Mouse (Mus musculus) embryo, embryonic 10 days (tissue): Measurements from ENCODE around the gene Map4k4.

Experiments
- DNase-seq: peaks from one replicate; pipeline ENCODE4 v3.0.0-alpha.2; 2015; ENCODE audit warnings: low spot score

Map4k4 gene

DNA sequence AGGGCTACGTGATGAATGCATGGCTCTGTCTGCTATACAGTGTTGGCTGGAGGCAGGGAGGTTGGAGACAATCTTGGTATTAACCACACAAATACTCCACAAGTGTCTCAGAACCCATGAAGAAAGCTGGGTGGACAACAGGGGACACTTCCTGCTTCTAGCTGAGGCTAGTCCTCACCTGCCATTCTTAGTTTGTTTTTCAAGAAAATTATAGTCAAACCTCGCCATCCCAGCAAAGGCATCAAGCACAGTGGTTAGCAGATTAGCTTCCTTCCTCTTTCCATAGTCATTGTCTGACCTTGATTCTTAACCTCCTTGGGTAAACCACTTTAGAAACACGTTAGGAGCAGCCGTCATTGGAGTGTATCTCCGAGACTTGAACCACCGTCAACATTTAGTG lies 145.0 kb downstream of the Map4k4 start:
- DNase-seq: no peak

- DNase-seq: no peak
Measured at GRCm38 (mm10) chr1:40046600-40046999, 145.9 kb downstream of the Map4k4 start.

GRCm38 (mm10) chr1:40051157-40051556 lies 150.4 kb downstream of the Map4k4 start:
- no peak for DNase-seq

DNA sequence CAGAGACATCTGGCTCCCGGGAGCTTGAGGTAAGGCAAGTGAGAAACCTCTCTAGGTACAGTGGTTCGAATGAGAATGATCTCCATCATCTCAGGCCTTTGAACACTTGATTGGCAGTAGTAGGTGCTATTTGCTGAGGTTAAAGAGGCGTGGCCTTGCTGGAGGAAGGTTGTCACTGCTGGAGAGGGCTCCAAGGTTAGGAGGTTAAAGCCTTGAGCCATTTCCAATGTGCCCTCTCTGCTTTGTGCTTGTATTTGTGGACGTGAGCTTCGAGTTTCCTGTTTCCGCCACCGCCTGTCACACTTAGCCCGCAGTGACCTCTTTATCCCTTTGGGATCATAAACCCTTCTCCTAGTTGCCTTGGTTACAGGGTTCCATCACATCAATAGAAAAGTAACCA lies 151.4 kb downstream of the Map4k4 start:
- peak; percentile 27 for DNase-seq

DNA sequence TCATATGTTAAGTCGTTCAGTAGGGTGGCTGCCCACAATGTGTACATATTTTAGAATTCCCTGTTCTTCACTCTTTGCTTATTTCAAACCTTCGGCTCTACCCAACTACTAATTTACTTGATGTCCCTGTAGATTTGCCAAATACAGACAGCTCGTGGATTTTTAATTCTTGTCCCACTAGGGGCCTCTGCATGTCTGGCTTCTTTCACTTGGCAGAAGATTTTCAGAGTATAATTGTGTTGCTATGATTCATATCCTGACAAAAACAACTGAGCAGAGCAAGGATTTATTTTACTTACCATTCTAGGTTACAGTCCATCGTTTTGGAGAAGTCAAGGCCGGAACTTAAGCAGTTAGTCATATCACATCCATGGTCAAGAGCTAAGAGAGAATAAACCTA lies 152.4 kb downstream of the Map4k4 start:
- no peak for DNase-seq

GRCm38 (mm10) chr1:40055051-40055450 lies 154.3 kb downstream of the Map4k4 start:
- DNase-seq: no peak

- DNase-seq: no peak
Measured at GRCm38 (mm10) chr1:40055963-40056362, 155.2 kb downstream of the Map4k4 start.

DNA sequence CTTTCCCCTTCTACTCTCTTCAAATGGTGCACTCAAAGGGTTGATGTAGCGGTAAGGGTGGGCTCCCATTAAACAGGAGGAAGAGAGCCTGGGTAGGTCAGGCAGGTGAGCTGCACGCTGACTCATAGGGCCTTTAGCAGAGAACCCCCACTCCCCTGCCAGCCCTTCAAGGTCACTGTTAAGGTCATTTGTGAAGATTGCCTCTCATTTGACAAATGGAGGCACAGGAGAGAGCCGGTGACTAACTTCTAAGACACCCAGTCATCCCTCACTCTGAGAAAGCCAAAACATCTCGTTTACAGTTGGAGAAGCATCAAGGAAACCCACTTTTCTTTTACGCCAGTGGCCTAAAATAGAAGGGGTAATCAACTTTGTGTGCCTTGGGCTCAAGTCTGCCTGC lies 156.6 kb downstream of the Map4k4 start:
- DNase-seq: no peak

DNA sequence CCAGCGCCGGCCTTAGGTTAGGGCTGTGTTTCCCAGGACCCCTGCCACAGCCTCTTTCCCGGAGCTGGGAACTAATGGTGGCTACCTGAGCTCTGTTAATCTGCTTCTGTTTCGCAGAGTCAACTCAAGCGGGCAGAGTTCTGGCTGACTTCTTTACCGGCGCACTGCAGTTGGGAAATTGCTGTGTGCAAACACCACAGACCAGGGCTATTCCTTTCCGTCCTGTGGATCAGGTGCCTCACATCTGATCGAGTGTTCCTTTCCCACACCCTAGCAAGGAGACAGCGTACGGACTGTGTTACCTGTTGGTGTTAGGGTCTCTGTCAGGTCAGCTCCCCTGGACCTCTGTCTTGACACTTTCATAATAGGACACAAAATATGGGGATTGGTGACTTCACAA lies 157.3 kb downstream of the Map4k4 start:
- no peak for DNase-seq

GRCm38 (mm10) chr1:40059122-40059774 lies 158.5 kb downstream of the Map4k4 start:
- no peak for DNase-seq

DNA sequence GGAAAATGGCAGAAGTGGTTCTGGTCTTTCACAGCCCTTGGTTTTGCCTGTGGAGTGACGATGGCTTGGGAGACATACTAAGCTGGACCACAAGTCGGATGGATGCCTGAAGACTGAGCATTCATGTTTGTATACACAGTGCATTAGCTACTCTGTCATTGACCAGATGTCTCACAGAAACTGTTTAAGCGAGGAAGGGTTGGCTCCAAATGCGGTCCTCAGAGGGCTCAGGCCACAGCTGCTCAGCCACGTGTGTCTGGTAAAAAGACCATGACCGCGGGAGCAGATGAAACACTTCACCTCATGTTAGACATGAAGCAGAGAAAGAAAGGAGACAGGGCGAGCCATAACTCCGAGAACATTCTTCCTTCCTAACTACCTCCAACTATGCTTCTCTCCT lies 160.6 kb downstream of the Map4k4 start:
- DNase-seq: no peak

DNA sequence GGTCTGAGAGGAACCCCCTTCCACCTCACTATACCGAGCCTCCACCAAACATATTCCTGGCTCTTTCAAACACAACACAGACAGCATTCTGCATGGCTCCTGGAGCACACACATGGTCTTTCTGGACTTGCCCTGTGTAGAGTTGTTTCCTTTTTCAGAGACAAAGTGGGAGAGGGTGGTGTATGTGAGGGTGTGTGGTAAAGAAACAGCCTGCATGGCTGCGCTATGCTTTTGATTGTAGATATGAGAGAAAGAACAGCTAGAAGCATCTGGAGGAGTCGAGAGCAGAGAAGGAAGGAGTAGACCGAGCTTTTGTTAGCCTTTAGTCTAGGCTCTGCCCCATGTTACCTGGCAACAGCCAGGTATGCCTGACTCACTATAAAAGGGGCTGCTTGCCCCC lies 162.7 kb downstream of the Map4k4 start:
- DNase-seq: no peak

GRCm38 (mm10) chr1:40064508-40064907 lies 163.8 kb downstream of the Map4k4 start:
- no peak for DNase-seq

DNA sequence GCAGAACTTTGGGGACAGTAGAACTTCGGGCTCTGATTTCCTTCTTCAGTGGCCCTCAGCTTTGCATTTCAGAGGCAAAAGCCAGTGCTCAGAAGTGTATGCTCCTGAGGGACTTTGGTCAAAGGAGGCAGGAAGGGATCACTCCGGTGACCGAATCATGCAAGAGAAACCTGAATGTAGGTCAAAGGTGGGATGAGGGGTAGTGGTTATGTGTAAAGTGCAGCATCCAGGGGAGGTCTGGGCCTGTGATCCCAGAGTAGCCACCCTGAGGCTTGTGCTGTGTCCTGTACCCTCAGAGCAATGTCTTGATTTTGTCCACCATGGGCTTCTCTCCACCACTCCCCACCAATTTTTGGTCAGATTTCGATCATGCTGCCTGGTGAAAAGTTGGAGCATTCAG lies 171.8 kb downstream of the Map4k4 start:
- no peak for DNase-seq

DNA sequence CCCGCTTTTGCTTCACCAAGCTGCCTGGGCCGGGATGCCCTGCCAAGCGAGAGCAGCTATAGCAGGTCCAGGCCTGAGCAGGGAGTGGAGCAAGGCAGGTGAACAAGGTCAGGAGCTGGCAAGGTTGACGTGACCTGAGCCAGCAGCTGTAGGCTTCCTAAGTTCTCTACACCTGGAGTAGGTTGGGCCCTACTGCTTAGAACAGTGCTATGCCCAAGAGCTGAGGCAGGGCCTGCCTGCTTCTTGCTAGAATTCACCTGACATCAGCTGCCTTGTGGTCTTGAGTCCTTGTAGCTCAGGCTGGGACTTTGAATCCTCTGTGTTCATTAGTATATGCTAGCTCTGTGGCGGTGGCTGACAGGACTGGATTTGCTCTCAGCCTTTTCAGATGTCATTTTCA lies 173.1 kb downstream of the Map4k4 start, which contains the start of gene Il1r2:
TSS of gene Il1r2 (plus strand) at position 301 of the 400 bp plus-strand sequence.
- DNase-seq: no peak
